Mouse (Mus musculus): ENCODE results near the gene 9130023H24Rik.

The 9130023H24Rik gene

GRCm38 (mm10) chr7:128246496-128247391, 8.9 kb upstream of the 9130023H24Rik start, which contains the start of gene Tgfb1i1:
TSS of gene Tgfb1i1 (plus strand) at chr7:128246812.
- DNase-seq (ENCODE audit: extremely low read depth, low read depth) = no peak

GRCm38 (mm10) chr7:128245547-128245946, 7.7 kb upstream of the 9130023H24Rik start:
- no peak for DNase-seq (ENCODE audit: extremely low read depth, low read depth)

- DNase-seq (ENCODE audit: extremely low read depth, low read depth) = no peak
These were observed 6.7 kb upstream of the 9130023H24Rik start for GRCm38 (mm10) chr7:128244410-128245025.

GRCm38 (mm10) chr7:128243921-128244320, 6.1 kb upstream of the 9130023H24Rik start:
- DNase-seq (ENCODE audit: extremely low read depth, low read depth) = no peak

DNA sequence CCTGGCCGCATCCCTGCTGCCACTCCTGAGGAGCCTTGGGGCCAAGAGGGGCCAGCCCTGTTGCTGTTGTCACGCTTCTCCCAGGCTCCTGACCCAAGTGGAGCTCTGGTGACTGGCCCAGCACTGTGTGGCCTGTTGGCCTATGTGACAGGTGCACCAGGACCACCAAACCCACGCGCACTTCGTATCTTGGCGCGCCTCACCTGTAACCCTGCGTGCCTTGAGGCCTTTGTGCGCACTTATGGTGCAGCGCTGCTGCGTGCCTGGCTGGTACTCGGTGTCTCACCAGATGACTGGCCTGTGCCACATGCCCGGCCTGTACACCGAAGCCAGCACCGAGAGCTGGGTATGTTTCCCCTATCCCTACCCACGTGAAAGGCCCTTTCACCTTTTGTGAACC, 4.5 kb upstream of the 9130023H24Rik start:
- no peak for DNase-seq (ENCODE audit: extremely low read depth, low read depth)

- DNase-seq (ENCODE audit: extremely low read depth, low read depth) = no peak
These were observed 2.4 kb upstream of the 9130023H24Rik start for GRCm38 (mm10) chr7:128240131-128240784.

- DNase-seq (ENCODE audit: extremely low read depth, low read depth) = peak; percentile 49
These were observed 1.2 kb upstream of the 9130023H24Rik start for GRCm38 (mm10) chr7:128238991-128239390.

GRCm38 (mm10) chr7:128237593-128237926, 271 bp downstream of the 9130023H24Rik start:
- DNase-seq (ENCODE audit: extremely low read depth, low read depth) = no peak

GRCm38 (mm10) chr7:128236856-128237592, 807 bp downstream of the 9130023H24Rik start, which contains the start of gene Armc5:
TSS of gene Armc5 (plus strand) at chr7:128237342.
- DNase-seq (ENCODE audit: extremely low read depth, low read depth) = peak; percentile 44

DNA sequence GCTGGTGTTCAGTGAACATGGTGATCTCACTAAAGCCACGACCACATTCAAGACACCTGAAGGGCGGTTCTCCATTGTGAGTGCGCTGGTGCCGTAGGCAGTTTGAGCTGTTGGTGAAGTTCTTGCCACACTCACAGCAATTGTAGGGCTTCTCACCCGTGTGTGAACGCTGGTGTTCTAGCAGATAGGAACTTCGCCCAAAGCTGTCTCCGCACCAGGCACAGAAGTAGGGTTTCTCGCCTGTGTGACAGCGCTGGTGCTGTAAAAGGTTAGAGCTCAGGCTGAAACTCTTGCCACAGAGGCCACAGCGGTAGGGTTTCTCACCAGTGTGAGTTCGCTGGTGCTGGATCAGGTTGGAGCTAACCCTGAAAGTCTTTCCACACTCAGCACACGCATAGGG, 1.4 kb downstream of the 9130023H24Rik start:
- DNase-seq (ENCODE audit: extremely low read depth, low read depth) = no peak

GRCm38 (mm10) chr7:128235481-128235880, 2.4 kb downstream of the 9130023H24Rik start:
- no peak for DNase-seq (ENCODE audit: extremely low read depth, low read depth)

- DNase-seq (ENCODE audit: extremely low read depth, low read depth) = no peak
These were observed 3.0 kb downstream of the 9130023H24Rik start for GRCm38 (mm10) chr7:128234796-128235195.

GRCm38 (mm10) chr7:128231741-128232140, 6.1 kb downstream of the 9130023H24Rik start:
- peak; percentile 50 for DNase-seq (ENCODE audit: extremely low read depth, low read depth)

- DNase-seq (ENCODE audit: extremely low read depth, low read depth) = no peak
These were observed 16.9 kb downstream of the 9130023H24Rik start for GRCm38 (mm10) chr7:128220936-128221335.

- DNase-seq (ENCODE audit: extremely low read depth, low read depth) = peak; percentile 39
These were observed 17.9 kb downstream of the 9130023H24Rik start for GRCm38 (mm10) chr7:128219952-128220351.

DNA sequence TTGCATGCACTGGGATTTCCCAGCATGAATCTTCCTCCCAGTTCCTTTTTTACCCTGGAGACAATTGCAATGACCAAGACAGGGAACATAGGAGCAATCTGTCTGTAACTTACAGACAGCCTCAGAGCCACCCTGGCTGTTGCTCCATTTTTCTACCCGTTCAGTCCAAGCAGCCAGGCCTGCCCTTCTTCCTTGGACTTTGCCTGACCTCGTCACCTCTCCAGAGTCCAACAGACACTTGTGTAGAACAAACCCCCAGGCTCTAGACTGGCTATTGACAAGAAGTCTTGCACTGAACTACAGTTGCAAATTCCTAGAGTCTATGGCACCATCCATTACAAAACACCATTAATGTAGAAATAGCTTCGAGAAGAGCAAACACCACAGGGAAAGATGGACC, 28.0 kb downstream of the 9130023H24Rik start:
- no peak for DNase-seq (ENCODE audit: extremely low read depth, low read depth)

DNA sequence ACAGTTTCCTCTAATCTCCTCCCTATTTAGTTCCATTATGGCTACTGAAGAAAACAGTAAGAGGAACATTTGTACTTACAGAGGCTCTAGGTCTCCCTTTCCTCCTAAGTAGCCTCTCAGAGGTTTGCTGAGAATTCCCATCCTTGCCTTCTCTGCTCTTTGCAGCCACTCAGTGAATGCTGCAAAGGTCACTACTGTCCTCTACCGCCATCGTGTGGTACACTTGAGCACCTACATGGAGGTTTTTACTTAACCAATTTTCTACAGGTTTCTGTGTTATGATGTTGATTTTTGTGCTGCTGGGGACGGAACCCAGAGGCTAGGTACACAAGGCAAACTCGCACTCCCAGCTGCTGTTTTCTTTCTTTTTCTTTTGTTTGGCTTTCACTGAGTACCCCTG, 29.6 kb downstream of the 9130023H24Rik start:
- peak; percentile 29 for DNase-seq (ENCODE audit: extremely low read depth, low read depth)

GRCm38 (mm10) chr7:128206152-128206551, 31.7 kb downstream of the 9130023H24Rik start, which contains the start of gene Cox6a2:
TSS of gene Cox6a2 (minus strand) at chr7:128206387.
- no peak for DNase-seq (ENCODE audit: extremely low read depth, low read depth)

DNA sequence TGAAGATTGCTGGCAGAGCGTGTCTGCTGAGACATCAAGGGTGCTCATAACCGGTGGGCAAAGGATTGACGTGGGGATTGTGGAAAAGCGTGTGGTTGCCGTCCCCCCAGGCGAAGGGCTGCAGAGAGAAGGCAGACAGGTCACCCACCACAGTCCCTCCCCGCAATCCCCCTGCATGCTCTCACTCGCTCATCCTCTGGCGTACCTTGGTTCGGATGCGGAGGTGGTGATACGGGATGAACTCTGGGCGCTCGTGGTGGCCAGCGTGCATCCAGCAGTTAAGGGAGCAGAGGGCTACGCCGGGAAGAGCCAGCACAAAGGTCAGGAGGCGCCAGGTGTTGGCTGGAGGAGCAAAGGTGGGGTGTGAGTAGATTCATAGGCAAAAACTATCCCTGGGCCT, 32.1 kb downstream of the 9130023H24Rik start:
- no peak for DNase-seq (ENCODE audit: extremely low read depth, low read depth)

DNA sequence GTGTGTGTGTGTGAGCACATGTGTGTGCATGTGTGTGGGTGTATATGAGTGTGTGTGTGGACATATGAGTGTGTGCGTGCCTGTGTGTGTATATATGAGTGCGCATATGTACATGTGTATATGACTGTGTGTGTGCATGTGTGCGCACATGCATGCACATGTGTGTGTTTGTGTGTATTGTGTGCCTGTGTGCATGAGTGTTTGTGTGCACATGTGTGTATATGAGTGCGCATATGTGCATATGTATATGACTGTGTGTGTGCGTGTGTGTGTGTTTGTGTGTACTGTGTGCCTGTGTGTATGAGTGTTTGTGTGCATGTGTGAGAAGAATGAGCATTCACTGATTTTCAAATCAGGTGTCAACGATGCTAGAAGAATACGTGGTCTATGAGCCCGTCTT, 33.7 kb downstream of the 9130023H24Rik start:
- DNase-seq (ENCODE audit: extremely low read depth, low read depth) = no peak

- DNase-seq (ENCODE audit: extremely low read depth, low read depth) = no peak
These were observed 34.8 kb downstream of the 9130023H24Rik start for GRCm38 (mm10) chr7:128203071-128203470.
